Mouse (Mus musculus) MEL (cell line): ENCODE measurements around the gene Trio. TPM values are rescaled to one million over a fixed set of nuclear protein-coding genes. Genes with fewer than 3 reads are reported as not detected.

Experiments used
- DNase-seq: peaks from one replicate; pipeline ENCODE4 v3.0.0; 2011; ENCODE audit warnings: low read depth, low spot score
- H3K27ac ChIP-seq: 2 replicates; pipeline ENCODE4 v1.5.1; 2012; ENCODE audit warnings: low read depth, mild to moderate bottlenecking, control low read depth, low read length, moderate library complexity; ENCODE audit not compliant: control insufficient read depth
- H3K27me3 ChIP-seq, 2 experiments: fragments of 150-350 bp in 1 of 2; sonication (generic) in 1 of 2; 2 replicates each; pipeline ENCODE4 v1.6.1; 2012; ENCODE audit warnings: low read length in 2 of 2, mild to moderate bottlenecking in 2 of 2, improper control_type of control experiment in 1 of 2, moderate library complexity in 1 of 2; ENCODE audit not compliant: insufficient read depth in 2 of 2, control insufficient read depth in 1 of 2
- H3K36me3 ChIP-seq, 2 experiments: 2 replicates each; pipeline ENCODE4 v1.6.1; 2012 to 2014; ENCODE audit warnings: low read length in 2 of 2, improper control_type of control experiment in 1 of 2, inconsistent platforms in 1 of 2, mild to moderate bottlenecking in 1 of 2; ENCODE audit not compliant: insufficient read depth in 2 of 2, control insufficient read depth in 1 of 2
- H3K4me1 ChIP-seq, 2 experiments: fragments of 150-350 bp in 1 of 2; sonication (generic) in 1 of 2; 2 replicates each; pipeline ENCODE4 v1.6.1; 2012; ENCODE audit warnings: low read length in 2 of 2, improper control_type of control experiment in 1 of 2, mild to moderate bottlenecking in 1 of 2; ENCODE audit not compliant: insufficient read depth in 2 of 2, control insufficient read depth in 1 of 2
- H3K4me3 ChIP-seq, 2 experiments: fragments of 150-350 bp in 1 of 2; sonication (generic) in 1 of 2; 2 replicates each; pipeline ENCODE4 v1.5.1; 2012; ENCODE audit warnings: low read depth in 2 of 2, low read length in 2 of 2, mild to moderate bottlenecking in 2 of 2, moderate library complexity in 2 of 2, control low read depth in 1 of 2, improper control_type of control experiment in 1 of 2; ENCODE audit not compliant: control insufficient read depth in 1 of 2, insufficient read depth in 1 of 2
- H3K79me2 ChIP-seq: 2 replicates; pipeline ENCODE4 v1.6.1; 2012; ENCODE audit warnings: mild to moderate bottlenecking, low read length, moderate library complexity; ENCODE audit not compliant: control insufficient read depth, poor library complexity, insufficient read depth
- H3K9ac ChIP-seq: 2 replicates; pipeline ENCODE4 v1.6.1; 2012; ENCODE audit warnings: low read depth, mild to moderate bottlenecking, control low read depth, low read length, moderate library complexity; ENCODE audit not compliant: control insufficient read depth, poor library complexity, severe bottlenecking
- H3K9me3 ChIP-seq: fragments of 150-350 bp; sonication (generic); replicated peaks from 2 replicates; pipeline ENCODE4 v1.6.1; 2012; ENCODE audit warnings: mild to moderate bottlenecking, low read length, improper control_type of control experiment, moderate library complexity; ENCODE audit not compliant: insufficient read depth
- CHD1 ChIP-seq: IDR thresholded peaks from 2 replicates; pipeline ENCODE4 v1.6.1; 2012; ENCODE audit warnings: low read depth, mild to moderate bottlenecking, inconsistent platforms, low read length, improper control_type of control experiment
- CHD2 ChIP-seq: IDR thresholded peaks from 2 replicates; pipeline ENCODE4 v1.6.1; 2011; ENCODE audit warnings: low read length, improper control_type of control experiment
- CTCF ChIP-seq, 3 experiments: IDR thresholded peaks in 2 of 3; conservative IDR thresholded peaks in 1 of 3; 2 replicates each; pipeline ENCODE4 v1.5.1; 2011 to 2012; ENCODE audit warnings: low read length in 3 of 3, low read depth in 2 of 3, mild to moderate bottlenecking in 2 of 3, improper control_type of control experiment in 1 of 3, inconsistent platforms in 1 of 3, mixed read lengths in 1 of 3, moderate library complexity in 1 of 3; ENCODE audit not compliant: control insufficient read depth in 1 of 3, insufficient read depth in 1 of 3, poor library complexity in 1 of 3, severe bottlenecking in 1 of 3
- E2F4 ChIP-seq: IDR thresholded peaks from 2 replicates; pipeline ENCODE4 v1.6.1; 2011; ENCODE audit warnings: low read depth, low read length, improper control_type of control experiment, borderline replicate concordance
- EP300 ChIP-seq, 2 experiments: IDR thresholded peaks; 2 replicates each; pipeline ENCODE4 v1.6.1; 2011; ENCODE audit warnings: improper control_type of control experiment in 2 of 2, low read length in 2 of 2, low read depth in 1 of 2, mild to moderate bottlenecking in 1 of 2
- ETS1 ChIP-seq: IDR thresholded peaks from 2 replicates; pipeline ENCODE4 v1.6.1; 2012; ENCODE audit warnings: low read depth, mild to moderate bottlenecking, inconsistent platforms, low read length, improper control_type of control experiment, moderate library complexity
- GABPA ChIP-seq: IDR thresholded peaks from 2 replicates; pipeline ENCODE4 v1.6.1; 2012; ENCODE audit warnings: low read depth, mild to moderate bottlenecking, inconsistent platforms, low read length, improper control_type of control experiment, moderate library complexity
- GATA1 ChIP-seq: IDR thresholded peaks from 2 replicates; pipeline ENCODE4 v1.6.1; 2011; ENCODE audit warnings: low read depth, low read length, improper control_type of control experiment
- KAT2A ChIP-seq: conservative IDR thresholded peaks from 2 replicates; pipeline ENCODE4 v1.6.1; 2012; ENCODE audit warnings: low read depth, low read length, improper control_type of control experiment, inconsistent platforms
- MAX ChIP-seq: IDR thresholded peaks from 2 replicates; pipeline ENCODE4 v1.6.1; 2011; ENCODE audit warnings: low read length, improper control_type of control experiment
- MAZ ChIP-seq: IDR thresholded peaks from 2 replicates; pipeline ENCODE4 v1.6.1; 2012; ENCODE audit warnings: low read depth, mild to moderate bottlenecking, inconsistent platforms, low read length, improper control_type of control experiment
- MEF2A ChIP-seq: IDR thresholded peaks from 2 replicates; pipeline ENCODE4 v1.6.1; 2014; ENCODE audit warnings: low read depth, mild to moderate bottlenecking, inconsistent platforms, low read length, improper control_type of control experiment; ENCODE audit not compliant: poor library complexity, insufficient replicate concordance, severe bottlenecking; ENCODE audit errors: extremely low read depth
- MYB ChIP-seq: IDR thresholded peaks from 2 replicates; pipeline ENCODE4 v1.6.1; 2011; ENCODE audit warnings: mild to moderate bottlenecking, low read depth, low read length, improper control_type of control experiment
- POLR2A ChIP-seq, 2 experiments: IDR thresholded peaks; 2 replicates each; pipeline ENCODE4 v1.6.1; 2011 to 2012; ENCODE audit warnings: low read length in 2 of 2, mild to moderate bottlenecking in 2 of 2, control low read depth in 1 of 2, improper control_type of control experiment in 1 of 2, low read depth in 1 of 2, moderate library complexity in 1 of 2; ENCODE audit not compliant: control insufficient read depth in 1 of 2, insufficient read depth in 1 of 2, poor library complexity in 1 of 2
- POLR2AphosphoS5 ChIP-seq: IDR thresholded peaks from 2 replicates; pipeline ENCODE4 v1.6.1; 2012; ENCODE audit warnings: low read depth, borderline replicate concordance, mild to moderate bottlenecking, inconsistent platforms, low read length, moderate library complexity, mixed read lengths
- SIN3A ChIP-seq: IDR thresholded peaks from 2 replicates; pipeline ENCODE4 v1.6.1; 2012; ENCODE audit warnings: low read length, improper control_type of control experiment, inconsistent platforms
- SMC3 ChIP-seq: IDR thresholded peaks from 2 replicates; pipeline ENCODE4 v1.6.1; 2011; ENCODE audit warnings: low read depth, low read length, improper control_type of control experiment
- TAL1 ChIP-seq: IDR thresholded peaks from 2 replicates; pipeline ENCODE4 v1.6.1; 2012; ENCODE audit warnings: mild to moderate bottlenecking, inconsistent platforms, low read length, moderate library complexity, mixed read lengths
- TCF12 ChIP-seq: IDR thresholded peaks from 2 replicates; pipeline ENCODE4 v1.6.1; 2014; ENCODE audit warnings: low read depth, mild to moderate bottlenecking, inconsistent platforms, low read length, improper control_type of control experiment, moderate library complexity
- UBTF ChIP-seq: IDR thresholded peaks from 2 replicates; pipeline ENCODE4 v1.6.1; 2012; ENCODE audit warnings: low read depth, mild to moderate bottlenecking, inconsistent platforms, low read length, improper control_type of control experiment, moderate library complexity, borderline replicate concordance; ENCODE audit not compliant: insufficient read depth
- USF2 ChIP-seq, 2 experiments: IDR thresholded peaks; 2 replicates each; pipeline ENCODE4 v1.6.1; 2011 to 2012; ENCODE audit warnings: improper control_type of control experiment in 2 of 2, low read length in 2 of 2, borderline replicate concordance in 1 of 2, inconsistent platforms in 1 of 2, low read depth in 1 of 2, mild to moderate bottlenecking in 1 of 2; ENCODE audit not compliant: insufficient read depth in 1 of 2
- ZMIZ1 ChIP-seq: IDR thresholded peaks from 2 replicates; pipeline ENCODE4 v1.6.1; 2012; ENCODE audit warnings: low read depth, mild to moderate bottlenecking, inconsistent platforms, low read length, improper control_type of control experiment, moderate library complexity
- ZNF384 ChIP-seq: IDR thresholded peaks from 2 replicates; pipeline ENCODE4 v1.6.1; 2012; ENCODE audit warnings: low read depth, mild to moderate bottlenecking, inconsistent platforms, low read length, improper control_type of control experiment
- polyA plus RNA-seq, 2 experiments: library from polyadenylated mRNA; stranded (reverse) in 1 of 2; unstranded in 1 of 2; fragments of >175 nt in 1 of 2; fragments of >200 nt in 1 of 2; gene quantifications; 2 replicates each; pipeline versions ENCODE4 v1.2.1 to v1.2.4; 2012; ENCODE audit warnings: low replicate concordance in 2 of 2, low read depth in 1 of 2; ENCODE audit not compliant: insufficient read length in 2 of 2, insufficient read depth in 1 of 2, missing spikeins in 1 of 2
- total RNA-seq: library from RNA; depleted of rRNA; stranded (reverse); fragments of 300-350 nt; gene quantifications from 2 replicates; pipeline ENCODE4 v1.2.3, GENCODE M21; 2012

Gene Trio
- total and polyA plus RNA-seq, 3 experiments, result 0.91 to 1.1 TPM; not detected in 1

- TF ChIP-seq EP300 (IDR thresholded peaks at IDR 0.05; ENCODE audit: low read depth in 1 of 2, low read length in 2 of 2), result no peak
- TF ChIP-seq POLR2A (IDR thresholded peaks at IDR 0.05; ENCODE audit: control insufficient read depth in 1 of 2, insufficient read depth in 1 of 2, low read depth in 1 of 2, low read length in 2 of 2, poor library complexity in 1 of 2), result no peak
- no peak for TF ChIP-seq MYB
- TF ChIP-seq ETS1, result no peak
- no peak for TF ChIP-seq CHD1
- TF ChIP-seq KAT2A, result no peak
- no peak for TF ChIP-seq ZMIZ1
- no peak for TF ChIP-seq TCF12
- TF ChIP-seq CHD2, result no peak
- TF ChIP-seq GABPA, result no peak
- TF ChIP-seq MAX, result no peak
- H3K27ac ChIP-seq, result no peak overlapping the region
- H3K79me2 ChIP-seq, result no peaks in the 10 kb centered on the region
- H3K4me3 ChIP-seq, result no peak overlapping the region
- no peak for DNase-seq
- H3K27me3 ChIP-seq, result no peaks in the 10 kb centered on the region
- H3K36me3 ChIP-seq, result no peaks in the 10 kb centered on the region
- no peaks in the 10 kb centered on the region for H3K4me1 ChIP-seq
- no peak overlapping the region for H3K9ac ChIP-seq
- H3K9me3 ChIP-seq, result no peaks in the 10 kb centered on the region
These were observed 221.9 kb downstream of the Trio start for GRCm38 (mm10) chr15:27803568-27804345.

GRCm38 (mm10) chr15:27802243-27802642 lies 223.4 kb downstream of the Trio start:
- Histone ChIP-seq H3K9ac (no peak overlapping the region), H3K4me1 (no peaks in the 10 kb centered on the region), H3K27me3 (no peaks in the 10 kb centered on the region)
- TF ChIP-seq E2F4 (no peak), USF2 (IDR thresholded peaks at IDR 0.05; ENCODE audit: borderline replicate concordance in 1 of 2, insufficient read depth in 1 of 2, low read depth in 1 of 2, low read length in 2 of 2) (no peak), SMC3 (no peak), POLR2AphosphoS5 (no peak), MEF2A (no peak), GATA1 (no peak), ZNF384 (no peak), MAZ (no peak), CTCF (IDR thresholded peaks at IDR 0.05 in 2 of 3, conservative IDR thresholded peaks at IDR 0.05 in 1 of 3; ENCODE audit: control insufficient read depth in 1 of 3, insufficient read depth in 1 of 3, low read depth in 2 of 3, low read length in 3 of 3, poor library complexity in 1 of 3, severe bottlenecking in 1 of 3) (no peak), UBTF (no peak), TAL1 (no peak), SIN3A (no peak)
- TF ChIP-seq, all 39 proteins: peak for 0
- Histone ChIP-seq H3K27ac (no peak overlapping the region), H3K9me3 (no peaks in the 10 kb centered on the region), H3K79me2 (no peaks in the 10 kb centered on the region), H3K4me3 (no peak overlapping the region), H3K36me3 (no peaks in the 10 kb centered on the region)
- DNase-seq, result no peak
